Mouse (Mus musculus) cortical plate, adult 2 months (tissue): ENCODE measurements at regions not wholly inside any gene's neighbourhood (a gene's known extent, or its start where the extent isn't known, plus 50 kb on each side); places are given as distances from the start of the nearest gene placed in this dataset.

Experiments
- CTCF ChIP-seq: fragments of 200-500 bp; IDR thresholded peaks from 2 replicates; pipeline ENCODE4 v1.5.1; 2011; ENCODE audit warnings: mild to moderate bottlenecking, control low read depth, low read length; ENCODE audit not compliant: insufficient read depth; ENCODE audit errors: extremely low read depth
- POLR2A ChIP-seq: fragments of 200-500 bp; IDR thresholded peaks from 2 replicates; pipeline ENCODE4 v1.6.1; 2011; ENCODE audit warnings: mild to moderate bottlenecking, low read length, control low read depth; ENCODE audit not compliant: insufficient read depth; ENCODE audit errors: extremely low read depth

- TF ChIP-seq POLR2A (no peak), CTCF (no peak)
Observed at GRCm38 (mm10) chr7:136129721-136130123, 413.6 kb upstream of the Mki67 start.
